ENCODE assay signal across 22 mouse cellular contexts in genomic region chr8:47799438-47799837, GRCm38 (mm10). TPM values are rescaled to one million over a fixed set of nuclear protein-coding genes. Genes with fewer than 3 reads are reported as not detected.
"Had no signal": no experiment of that assay in that cellular context is flagged by ENCODE, and none has a peak within 500 bp of the region (broad histone marks: within the 10 kb centered on the region; RNA-seq: fewer than 3 reads in every experiment).

No protein-coding gene starts in this region.

- H3K9me3 ChIP-seq: neural tube, embryonic 13.5 days; stomach, embryonic 15.5 days had no signal

- H3K4me1 ChIP-seq: limb, embryonic 13.5 days; megakaryocyte, embryonic 14.5 days; midbrain, embryonic 12.5 days; neural tube, embryonic 13.5 days; stomach, embryonic 15.5 days had no signal

- H3K9ac ChIP-seq: limb, embryonic 13.5 days; liver, embryonic 14.5 days; midbrain, embryonic 12.5 days; neural tube, embryonic 13.5 days; stomach, embryonic 15.5 days had no signal

- H3K4me3 ChIP-seq: limb, embryonic 13.5 days; megakaryocyte, embryonic 14.5 days; midbrain, embryonic 12.5 days; neural tube, embryonic 13.5 days; stomach, embryonic 15.5 days had no signal

- ATAC-seq: midbrain, embryonic 16.5 days had no signal

- H3K36me3 ChIP-seq: limb, embryonic 13.5 days; midbrain, embryonic 12.5 days; neural tube, embryonic 13.5 days; stomach, embryonic 15.5 days had no signal

- H3K27me3 ChIP-seq: limb, embryonic 13.5 days; megakaryocyte, embryonic 14.5 days; midbrain, embryonic 12.5 days; neural tube, embryonic 13.5 days; stomach, embryonic 15.5 days had no signal

- DNase-seq: kidney, adult 8-10 months; kidney, postnatal 4 days; left cerebral cortex, postnatal 4 days; lung, adult 18-20 months; lung, postnatal 36 days; retina, postnatal 1 day; thymus, postnatal 36 days had no signal

- H3K4me2 ChIP-seq: limb, embryonic 13.5 days; midbrain, embryonic 12.5 days; neural tube, embryonic 13.5 days; stomach, embryonic 15.5 days had no signal

- H3K27ac ChIP-seq: limb, embryonic 13.5 days; liver, embryonic 14.5 days; midbrain, embryonic 12.5 days; neural tube, embryonic 13.5 days; stomach, embryonic 15.5 days had no signal

RNA-seq across cellular contexts. Expression of gene Cldn24, which starts 22.5 kb away (rescaled TPM):
- total RNA-seq: layer of hippocampus, adult 8-10 months; layer of hippocampus, postnatal 14 days; left cerebral cortex, adult 18-20 months; left cerebral cortex, postnatal 10 days; left cerebral cortex, postnatal 4 days; liver, adult 2 months had no signal
- polyA plus RNA-seq: limb, embryonic 13.5 days; liver, adult 2 months; liver, embryonic 14.5 days; lung, embryonic 16.5 days; midbrain, embryonic 12.5 days; midbrain, embryonic 16.5 days; neural tube, embryonic 13.5 days; spleen, adult 2 months; stomach, embryonic 15.5 days; thymus, postnatal 0 days had no signal

RNA-seq across cellular contexts. Expression of gene Cldn22, which starts 24.8 kb away (rescaled TPM):
- total RNA-seq: left cerebral cortex, postnatal 4 days; liver, adult 2 months had no signal
- polyA plus RNA-seq: limb, embryonic 13.5 days; liver, adult 2 months; liver, embryonic 14.5 days; lung, embryonic 16.5 days; midbrain, embryonic 12.5 days; midbrain, embryonic 16.5 days; neural tube, embryonic 13.5 days; stomach, embryonic 15.5 days; thymus, postnatal 0 days had no signal
